Mouse (Mus musculus) CH12F3 (cell line): ENCODE data around the gene Foxi2.

ENCODE experiments used
- in situ Hi-C: fragments of 300-500 bp; cut with MboI; formaldehyde crosslinking; loops from 2 replicates; pipeline ENCODE4 v1.14.3; 2020; ENCODE audit warnings: low sequenced_read_pairs

Gene Foxi2

DNA sequence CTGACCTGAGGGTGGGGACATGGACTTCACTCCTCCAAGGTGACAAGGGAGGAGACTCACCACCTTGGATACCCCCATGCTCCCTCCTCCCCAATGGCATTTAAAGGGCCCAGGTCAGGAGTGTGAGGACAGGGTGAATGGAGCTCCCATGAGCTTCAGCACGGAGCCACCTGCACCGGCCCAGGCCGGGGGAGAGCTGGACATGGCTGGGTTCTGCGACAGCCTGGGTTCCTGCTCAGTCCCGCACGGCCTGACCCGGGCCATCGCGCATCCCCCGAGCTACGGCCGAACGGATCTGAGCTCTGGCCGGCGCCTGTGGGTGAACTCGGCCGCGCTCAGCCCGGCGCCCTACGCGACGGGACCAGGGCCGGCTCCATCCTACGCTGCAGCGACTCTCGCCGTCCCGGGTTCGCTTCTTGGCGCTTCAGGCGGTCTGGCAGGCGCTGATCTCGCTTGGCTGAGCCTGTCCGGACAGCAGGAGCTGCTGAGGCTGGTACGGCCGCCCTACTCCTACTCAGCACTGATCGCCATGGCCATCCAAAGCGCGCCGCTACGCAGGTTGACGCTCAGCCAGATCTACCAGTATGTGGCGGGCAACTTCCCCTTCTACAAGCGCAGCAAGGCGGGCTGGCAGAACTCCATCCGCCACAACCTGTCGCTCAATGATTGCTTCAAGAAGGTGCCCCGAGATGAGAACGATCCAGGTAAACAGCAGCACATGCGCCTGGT lies at the start of gene Foxi2:
Gene Foxi2 (plus strand): TSS at position 72 of the 729 bp plus-strand sequence.
- in situ Hi-C loops = no loop called here

DNA sequence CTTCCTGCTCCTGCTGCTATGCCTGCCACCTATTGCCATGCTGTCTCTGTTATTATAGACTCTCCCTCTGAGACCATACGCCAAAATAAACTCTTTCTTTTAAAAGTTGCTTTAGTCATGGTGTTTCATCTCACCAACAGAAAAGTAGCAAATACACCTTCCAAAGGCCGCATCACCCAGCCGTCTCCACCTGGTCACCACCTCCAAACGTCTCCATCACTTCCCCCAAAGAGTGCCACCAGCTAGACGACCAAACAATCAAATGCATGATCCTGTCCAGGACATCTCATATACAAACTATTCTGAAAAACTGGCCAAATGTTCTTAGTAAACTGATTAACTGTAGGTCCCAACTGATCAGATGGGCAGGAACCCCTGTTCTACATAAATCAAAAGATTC lies 45.5 kb upstream of the Foxi2 start:
- in situ Hi-C loops = no loop called here

- in situ Hi-C loops = loop anchor here (25.0 kb wide), 1 partner anchor 261 kb away; no protein-coding TSS in a partner anchor
Measured at GRCm38 (mm10) chr7:135376048-135376447, 34.1 kb upstream of the Foxi2 start.

DNA sequence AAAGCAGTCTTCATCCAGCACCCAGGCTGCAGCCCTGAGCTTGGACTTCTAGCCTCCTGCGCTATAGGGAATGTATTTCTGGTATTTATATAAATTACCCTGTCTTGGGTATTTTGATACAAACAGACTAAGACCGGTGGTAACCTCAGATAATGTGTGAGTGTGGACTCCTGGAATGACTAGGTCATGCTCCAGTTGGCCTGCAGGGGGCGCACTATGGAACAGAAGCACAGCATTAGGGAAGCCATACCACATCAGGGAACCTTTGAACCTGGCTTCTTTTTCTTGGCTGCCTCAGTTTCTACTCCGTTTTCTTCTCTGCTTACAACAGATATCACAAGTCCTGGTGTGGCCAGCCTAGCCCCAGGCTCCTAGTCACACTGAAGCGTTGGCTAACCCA lies 33.2 kb upstream of the Foxi2 start:
- in situ Hi-C loops = loop anchor here (25.0 kb wide), 1 partner anchor 260 kb away; no protein-coding TSS in a partner anchor

GRCm38 (mm10) chr7:135378331-135378730 lies 31.8 kb upstream of the Foxi2 start:
- in situ Hi-C loops = loop anchor here (25.0 kb wide), 1 partner anchor 259 kb away; no protein-coding TSS in a partner anchor

DNA sequence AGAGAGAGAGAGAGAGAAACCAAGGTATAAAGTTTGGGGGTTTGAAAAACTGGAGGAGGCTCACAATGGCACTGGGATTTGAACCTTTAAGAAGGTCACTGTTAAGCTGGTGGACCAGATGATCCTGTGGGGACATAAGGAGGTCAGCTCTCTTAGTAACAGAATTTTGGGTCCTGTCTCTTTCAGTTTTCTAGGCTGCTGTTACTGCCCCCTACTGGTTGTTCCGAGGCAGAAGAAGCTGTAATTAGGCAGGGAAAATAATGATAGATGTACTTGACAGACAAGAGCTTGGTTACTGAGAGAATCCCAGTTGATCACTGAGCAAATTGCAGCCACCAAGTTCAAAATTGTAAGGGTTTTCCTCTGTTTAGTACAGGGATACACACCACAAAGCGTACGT lies 21.1 kb upstream of the Foxi2 start:
- in situ Hi-C loops = loop anchor here (25.0 kb wide), 1 partner anchor 248 kb away; no protein-coding TSS in a partner anchor

GRCm38 (mm10) chr7:135392949-135393542 lies 17.1 kb upstream of the Foxi2 start:
- in situ Hi-C loops = loop anchor here (25.0 kb wide), 1 partner anchor 244 kb away; no protein-coding TSS in a partner anchor

GRCm38 (mm10) chr7:135394436-135394835 lies 15.7 kb upstream of the Foxi2 start:
- in situ Hi-C loops = loop anchor here (25.0 kb wide), 1 partner anchor 243 kb away; no protein-coding TSS in a partner anchor

- in situ Hi-C loops = loop anchor here (25.0 kb wide), 1 partner anchor 242 kb away; no protein-coding TSS in a partner anchor
Measured at GRCm38 (mm10) chr7:135395242-135395641, 14.9 kb upstream of the Foxi2 start.

- in situ Hi-C loops = loop anchor here (25.0 kb wide), 1 partner anchor 240 kb away; no protein-coding TSS in a partner anchor
Measured at GRCm38 (mm10) chr7:135397096-135397495, 13.0 kb upstream of the Foxi2 start.

DNA sequence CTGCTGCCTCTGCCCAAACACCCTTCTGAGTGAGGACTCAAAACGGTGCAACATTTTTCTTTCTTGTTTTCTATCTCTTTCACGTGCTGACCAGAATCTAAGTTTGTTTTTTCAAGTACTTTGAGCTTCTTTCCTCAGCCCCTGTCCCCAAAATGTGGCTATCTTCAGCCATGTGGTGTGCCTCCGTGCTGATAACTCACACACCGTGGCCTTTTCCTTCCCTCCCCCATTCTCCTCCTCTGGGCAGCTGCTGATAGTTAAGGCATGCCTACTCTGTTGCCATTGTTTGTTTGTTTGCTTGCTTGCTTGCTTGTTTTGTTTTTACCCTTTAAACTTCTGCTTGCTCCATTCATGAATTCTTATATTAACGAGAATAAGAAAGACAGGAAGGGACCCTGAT lies 12.2 kb upstream of the Foxi2 start:
- in situ Hi-C loops = loop anchor here (25.0 kb wide), 1 partner anchor 239 kb away; no protein-coding TSS in a partner anchor

- in situ Hi-C loops = no loop called here
Measured at GRCm38 (mm10) chr7:135403416-135403815, 6.7 kb upstream of the Foxi2 start.

DNA sequence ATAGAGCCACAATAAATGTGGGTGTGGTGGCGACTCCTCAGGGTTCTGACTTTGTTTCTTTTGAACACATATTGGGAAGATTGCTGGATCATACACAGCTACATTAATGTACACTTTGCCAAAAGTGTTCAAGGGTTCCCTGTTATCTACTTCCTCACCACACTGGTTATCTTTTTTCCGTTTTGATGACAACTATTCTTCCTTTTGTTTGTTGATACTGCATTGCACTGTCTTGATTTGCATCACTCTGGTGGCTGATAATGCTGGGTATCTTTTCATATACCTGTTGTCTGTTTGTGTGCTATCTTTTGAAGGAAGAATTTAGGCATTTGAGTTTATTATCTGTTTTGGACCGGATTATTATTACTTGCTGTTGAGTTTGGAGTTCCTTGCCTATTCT lies 3.3 kb upstream of the Foxi2 start:
- in situ Hi-C loops = no loop called here

DNA sequence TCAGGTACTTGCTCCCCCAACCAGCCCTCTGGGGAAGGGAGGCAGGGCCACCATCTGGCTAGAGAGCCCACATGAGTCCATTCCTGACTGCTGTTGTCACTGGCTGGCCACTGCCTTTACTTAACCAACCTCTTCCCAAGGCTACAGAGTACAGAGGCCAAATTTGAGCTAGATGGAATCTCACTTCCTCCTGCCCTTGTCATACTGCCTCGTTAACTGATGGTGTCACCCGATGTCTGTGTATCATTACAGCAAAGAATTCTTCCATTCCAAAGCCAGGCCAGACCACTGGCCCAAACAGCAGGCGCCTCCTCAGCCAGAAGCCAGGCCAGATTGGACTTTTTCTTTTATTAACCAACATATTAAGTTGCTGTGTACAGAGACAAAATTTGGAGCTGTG lies 1.6 kb upstream of the Foxi2 start:
- in situ Hi-C loops = no loop called here

GRCm38 (mm10) chr7:135412357-135412756 lies 2.2 kb downstream of the Foxi2 start:
- in situ Hi-C loops = no loop called here

GRCm38 (mm10) chr7:135428840-135429239 lies 18.7 kb downstream of the Foxi2 start:
- in situ Hi-C loops = no loop called here

DNA sequence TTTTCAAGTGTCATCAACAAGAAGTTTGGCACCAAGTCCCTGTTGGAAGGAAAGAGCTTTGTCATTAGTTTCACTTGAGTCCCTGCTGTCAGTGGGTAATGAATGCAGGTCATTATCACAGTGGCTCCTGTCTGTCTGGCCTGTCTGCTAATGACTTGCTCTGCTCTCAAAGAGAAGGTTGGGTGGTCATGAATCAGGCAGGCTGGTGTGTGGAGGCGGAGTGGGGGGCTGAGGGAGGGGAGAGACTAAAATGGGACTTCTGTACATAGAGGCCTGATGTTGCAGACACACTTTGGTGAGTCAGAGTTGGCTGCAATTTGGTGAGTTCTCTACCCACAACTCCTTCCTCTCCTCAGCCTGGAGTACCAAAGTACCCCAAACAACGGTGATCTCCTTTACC lies 20.8 kb downstream of the Foxi2 start:
- in situ Hi-C loops = no loop called here

DNA sequence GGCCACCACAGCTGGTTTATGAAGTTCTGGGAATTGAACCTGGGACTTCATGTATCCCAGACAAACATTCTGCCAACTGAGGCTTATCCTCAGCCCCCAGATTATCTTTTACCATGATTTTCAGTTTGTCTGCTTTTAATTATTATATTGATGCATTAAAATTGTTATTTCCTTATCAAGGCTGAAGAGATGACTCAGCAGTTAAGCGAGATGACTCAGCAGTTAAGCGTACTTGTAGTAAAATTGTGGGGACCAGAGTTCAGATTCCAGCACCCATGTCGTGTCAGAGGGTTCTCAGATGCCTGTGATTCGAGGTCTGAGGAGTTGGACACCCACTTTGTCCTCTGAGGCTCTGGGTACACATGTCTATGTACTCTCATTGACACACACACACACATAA lies 33.8 kb downstream of the Foxi2 start:
- in situ Hi-C loops = no loop called here

- in situ Hi-C loops = no loop called here
Measured at GRCm38 (mm10) chr7:135451340-135451739, 41.2 kb downstream of the Foxi2 start.

- in situ Hi-C loops = no loop called here
Measured at GRCm38 (mm10) chr7:135452366-135452765, 42.3 kb downstream of the Foxi2 start.

- in situ Hi-C loops = no loop called here
Measured at GRCm38 (mm10) chr7:135453690-135454089, 43.6 kb downstream of the Foxi2 start.
